Mouse (Mus musculus): Measurements from ENCODE around the gene Haus5. TPM values are rescaled to one million over a fixed set of nuclear protein-coding genes. Genes with fewer than 3 reads are reported as not detected.

Haus5 gene
- total RNA-seq, 1 experiment from 2014 or later: 29.9 TPM

- no peak for ATAC-seq (ENCODE audit: extremely low read depth, insufficient number of reproducible peaks, low FRiP score, poor library complexity, severe bottlenecking)
These were observed 30.9 kb downstream of the Haus5 start for GRCm38 (mm10) chr7:30633762-30634412.

- ATAC-seq (ENCODE audit: extremely low read depth, insufficient number of reproducible peaks, low FRiP score, poor library complexity, severe bottlenecking): no peak
These were observed 35.8 kb downstream of the Haus5 start for GRCm38 (mm10) chr7:30629013-30629412.

DNA sequence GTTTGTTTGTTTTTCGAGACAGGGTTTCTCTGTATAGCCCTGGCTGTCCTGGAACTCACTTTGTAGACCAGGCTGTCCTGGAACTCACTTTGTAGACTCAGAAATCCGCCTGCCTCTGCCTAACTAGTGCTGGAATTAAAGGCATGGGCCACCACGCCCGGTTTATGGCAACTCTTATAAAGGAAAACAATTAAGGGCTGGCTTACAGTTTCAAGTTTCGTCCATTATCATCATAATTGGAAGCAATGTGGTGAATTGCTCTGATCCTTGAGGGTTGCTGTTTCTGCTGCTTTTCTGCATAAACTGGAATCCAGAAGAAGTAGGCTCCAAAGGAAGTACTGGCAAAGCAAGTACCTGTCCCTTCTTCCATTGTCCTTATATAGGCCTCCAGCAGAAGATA lies 38.1 kb downstream of the Haus5 start:
- no peak for ATAC-seq (ENCODE audit: extremely low read depth, insufficient number of reproducible peaks, low FRiP score, poor library complexity, severe bottlenecking)

DNA sequence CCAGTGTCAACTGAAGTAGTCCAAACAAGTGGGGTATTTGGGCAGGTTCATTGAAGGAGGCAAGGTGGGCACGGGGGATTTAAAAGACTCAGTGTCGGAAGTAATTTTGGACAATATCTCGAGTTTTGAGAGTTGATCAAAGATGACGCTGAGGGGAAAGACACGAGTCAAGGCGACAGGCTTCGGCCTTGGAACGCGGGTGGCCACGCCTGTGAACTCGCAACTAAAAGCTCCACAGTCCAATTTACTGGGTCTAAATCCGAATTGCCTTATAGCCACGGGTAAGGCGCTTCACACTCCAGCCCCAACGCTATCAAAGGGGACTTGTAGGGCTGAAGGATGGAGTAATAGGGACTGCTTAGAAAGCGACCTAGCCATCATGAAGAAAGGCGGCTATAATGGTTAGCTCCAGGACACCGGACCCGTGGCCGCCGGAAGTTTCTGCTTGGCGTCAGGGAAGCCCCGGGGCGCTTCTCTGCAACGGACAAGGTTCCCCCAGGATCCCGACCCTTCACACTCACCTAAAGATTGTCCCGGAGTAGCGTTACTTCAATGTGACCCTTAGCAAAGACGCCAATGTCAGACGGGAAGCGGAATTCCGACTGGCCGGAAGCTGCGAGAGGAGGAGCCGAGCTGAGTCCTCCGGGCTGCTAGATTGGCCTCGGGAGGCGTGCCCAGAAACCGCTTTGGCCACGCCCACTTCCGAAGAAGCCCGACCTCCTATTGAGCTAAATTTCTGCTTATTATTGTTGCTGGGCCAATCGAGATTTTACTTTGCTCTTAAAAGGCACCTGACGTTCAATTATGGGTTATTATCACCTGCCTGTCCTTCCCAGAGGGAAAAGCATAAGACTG lies 39.0 kb downstream of the Haus5 start, which contains the start of gene Cox6b1:
TSS of gene Cox6b1 (minus strand) at position 622 of the 855 bp plus-strand sequence.
- peak; percentile 98 for ATAC-seq (ENCODE audit: extremely low read depth, insufficient number of reproducible peaks, low FRiP score, poor library complexity, severe bottlenecking)

GRCm38 (mm10) chr7:30619202-30619601 lies 45.6 kb downstream of the Haus5 start:
- ATAC-seq (ENCODE audit: extremely low read depth, insufficient number of reproducible peaks, low FRiP score, poor library complexity, severe bottlenecking): 0 out of 2 replicates have a peak, but pooled peaks have one; percentile 26

GRCm38 (mm10) chr7:30618658-30619057 lies 46.1 kb downstream of the Haus5 start:
- no peak for ATAC-seq (ENCODE audit: extremely low read depth, insufficient number of reproducible peaks, low FRiP score, poor library complexity, severe bottlenecking)

- ATAC-seq (ENCODE audit: extremely low read depth, insufficient number of reproducible peaks, low FRiP score, poor library complexity, severe bottlenecking): no peak
These were observed 49.6 kb downstream of the Haus5 start for GRCm38 (mm10) chr7:30615049-30615760.

- no peak for ATAC-seq (ENCODE audit: extremely low read depth, insufficient number of reproducible peaks, low FRiP score, poor library complexity, severe bottlenecking)
These were observed 50.3 kb downstream of the Haus5 start for GRCm38 (mm10) chr7:30614454-30614853.

- peak; percentile 67; the same call in 1 of the 2 replicates for ATAC-seq (ENCODE audit: extremely low read depth, insufficient number of reproducible peaks, low FRiP score, poor library complexity, severe bottlenecking)
These were observed 51.2 kb downstream of the Haus5 start for GRCm38 (mm10) chr7:30613529-30614112.

- ATAC-seq (ENCODE audit: extremely low read depth, insufficient number of reproducible peaks, low FRiP score, poor library complexity, severe bottlenecking): no peak
These were observed 52.0 kb downstream of the Haus5 start, which contains the start of gene Upk1a for GRCm38 (mm10) chr7:30612654-30613402. Gene Upk1a (minus strand): TSS chr7:30612847.

DNA sequence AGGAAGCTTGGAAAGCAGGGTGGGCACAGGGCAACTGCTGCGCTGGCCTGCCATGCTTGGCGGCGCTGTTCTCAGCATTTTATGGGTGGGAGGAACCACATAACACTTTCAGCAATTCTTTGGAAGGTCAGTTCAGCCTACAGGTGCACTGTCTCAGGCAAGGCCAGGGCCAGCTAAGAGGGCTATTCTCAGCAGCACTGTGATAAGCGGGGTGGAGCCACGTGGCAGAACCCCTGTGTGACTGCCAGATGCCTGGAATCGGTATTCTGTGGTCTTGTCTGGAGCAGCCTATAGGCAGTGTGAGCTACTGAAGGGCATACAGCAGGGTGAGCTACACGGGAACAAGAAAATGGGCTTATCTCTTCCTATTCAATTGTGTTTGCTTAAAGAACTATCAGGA lies 54.8 kb downstream of the Haus5 start:
- ATAC-seq (ENCODE audit: extremely low read depth, insufficient number of reproducible peaks, low FRiP score, poor library complexity, severe bottlenecking): no peak

DNA sequence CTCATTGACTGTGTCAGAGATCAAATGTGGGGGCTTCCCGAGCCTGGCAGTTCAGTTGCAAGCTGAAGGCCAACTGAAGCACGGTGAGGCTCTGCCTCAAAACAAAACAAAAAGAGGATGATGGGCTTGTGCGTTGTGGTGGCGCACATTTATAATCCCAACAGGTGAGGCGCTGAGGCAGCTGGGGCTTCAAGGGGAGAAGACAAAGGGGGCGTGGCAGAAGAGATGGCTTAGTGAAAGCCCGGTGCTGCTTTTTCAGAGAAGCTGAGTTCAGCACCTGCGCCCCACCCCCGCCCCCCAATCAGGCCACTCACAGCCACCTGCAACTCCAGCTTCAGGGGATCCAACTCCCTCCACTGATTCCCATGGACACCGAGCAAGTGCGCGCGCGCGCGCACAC lies 56.3 kb downstream of the Haus5 start:
- no peak for ATAC-seq (ENCODE audit: extremely low read depth, insufficient number of reproducible peaks, low FRiP score, poor library complexity, severe bottlenecking)

DNA sequence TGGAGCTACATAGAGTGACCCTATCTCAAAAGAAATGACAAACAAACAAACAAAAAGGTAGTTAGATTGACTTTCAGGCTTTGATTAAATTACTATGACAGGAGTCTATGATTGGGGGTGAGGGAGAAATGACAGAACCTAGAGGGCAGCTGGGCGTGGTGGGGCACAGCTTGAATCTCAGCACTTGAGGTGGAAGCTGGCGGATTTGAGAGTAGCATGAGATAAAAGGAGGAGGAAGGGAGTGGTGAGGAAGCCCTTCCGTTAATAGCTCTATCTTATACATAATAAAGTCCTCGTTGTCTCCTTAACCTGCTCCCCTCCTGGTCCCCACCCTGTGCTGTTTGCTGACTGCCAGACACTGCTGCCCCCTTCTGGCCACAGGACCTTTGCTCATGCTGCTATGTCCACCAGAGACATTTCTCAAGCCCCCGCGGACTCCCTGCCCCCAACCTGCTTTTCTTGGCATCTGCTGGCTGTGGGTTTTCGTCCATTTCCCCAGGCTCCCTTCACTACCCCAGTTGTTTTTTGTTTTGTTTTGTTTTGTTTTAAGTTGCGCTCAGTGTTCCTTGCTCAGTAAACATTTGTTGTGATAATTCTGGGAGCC lies 57.0 kb downstream of the Haus5 start:
- peak; percentile 67; the same call in 1 of the 2 replicates for ATAC-seq (ENCODE audit: extremely low read depth, insufficient number of reproducible peaks, low FRiP score, poor library complexity, severe bottlenecking)

- no peak for ATAC-seq (ENCODE audit: extremely low read depth, insufficient number of reproducible peaks, low FRiP score, poor library complexity, severe bottlenecking)
These were observed 59.9 kb downstream of the Haus5 start for GRCm38 (mm10) chr7:30604944-30605343.

DNA sequence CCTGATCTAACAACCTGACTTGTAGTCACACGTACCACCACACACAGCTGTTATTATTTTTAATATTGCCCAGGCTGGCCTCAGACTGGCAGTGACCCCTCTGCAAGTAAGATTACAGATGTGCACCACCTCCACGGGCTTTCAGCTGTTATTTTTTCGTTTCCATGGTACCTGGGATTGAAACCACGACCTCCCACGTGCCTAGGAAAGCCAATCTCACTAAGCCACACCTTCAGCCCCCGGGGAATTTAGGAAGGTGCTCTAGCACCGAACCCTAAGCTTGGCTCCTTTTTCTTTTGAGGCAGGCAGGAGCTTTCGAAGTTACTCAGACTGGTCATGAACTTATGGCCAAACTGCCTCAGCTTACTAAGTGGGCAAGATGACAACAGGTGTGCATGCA lies 60.4 kb downstream of the Haus5 start:
- ATAC-seq (ENCODE audit: extremely low read depth, insufficient number of reproducible peaks, low FRiP score, poor library complexity, severe bottlenecking): no peak
